Mouse (Mus musculus) CH12.LX (cell line): Measurements from ENCODE around the gene Rab8b. TPM values are rescaled to one million over a fixed set of nuclear protein-coding genes. Genes with fewer than 3 reads are reported as not detected.
A peak's percentile ranks its signal among the peaks of the same experiment; 100 is the strongest.

ENCODE experiments used
- DNase-seq: peaks from one replicate; pipeline ENCODE4 v3.0.0-alpha.2; 2013; ENCODE audit errors: extremely low read depth
- H3K27ac ChIP-seq: 2 replicates; pipeline ENCODE4 v1.5.1; 2012; ENCODE audit warnings: low read depth, mild to moderate bottlenecking, control low read depth, moderate library complexity; ENCODE audit not compliant: insufficient read depth
- H3K27me3 ChIP-seq: replicated peaks from 2 replicates; pipeline ENCODE3; 2012; ENCODE audit warnings: inconsistent platforms
- H3K36me3 ChIP-seq, 2 experiments: replicated peaks in 1 of 2; 2 replicates each; pipeline versions ENCODE3 to v1.6.1; 2012; ENCODE audit warnings: inconsistent platforms in 1 of 2, low read length in 1 of 2, mild to moderate bottlenecking in 1 of 2, mixed read lengths in 1 of 2, moderate library complexity in 1 of 2; ENCODE audit not compliant: control insufficient read depth in 1 of 2, insufficient read depth in 1 of 2
- H3K4me1 ChIP-seq, 2 experiments: 2 replicates each; pipeline ENCODE4 v1.6.1; 2012; ENCODE audit warnings: inconsistent platforms in 1 of 2, moderate library complexity in 1 of 2; ENCODE audit not compliant: insufficient read depth in 2 of 2, control insufficient read depth in 1 of 2
- H3K4me2 ChIP-seq: 2 replicates; pipeline ENCODE4 v1.6.1; 2012; ENCODE audit warnings: low read depth, mild to moderate bottlenecking, control low read depth; ENCODE audit not compliant: poor library complexity, insufficient read depth, severe bottlenecking
- H3K4me3 ChIP-seq, 3 experiments: fragments of 150-350 bp in 1 of 3; sonication (generic) in 1 of 3; replicated peaks in 1 of 3; 2 replicates each; pipeline versions ENCODE3 to v1.5.1; 2011 to 2012; ENCODE audit warnings: low read depth in 2 of 3, low read length in 2 of 3, mild to moderate bottlenecking in 2 of 3, moderate library complexity in 2 of 3, control low read depth in 1 of 3, improper control_type of control experiment in 1 of 3, inconsistent platforms in 1 of 3, mixed read lengths in 1 of 3; ENCODE audit not compliant: poor library complexity in 1 of 3
- H3K79me2 ChIP-seq: replicated peaks from 2 replicates; pipeline ENCODE4 v1.6.1; 2012; ENCODE audit warnings: mild to moderate bottlenecking, moderate library complexity; ENCODE audit not compliant: control insufficient read depth, poor library complexity, insufficient read depth, severe bottlenecking; ENCODE audit errors: extremely low read depth
- H3K9ac ChIP-seq: 2 replicates; pipeline ENCODE4 v1.6.1; 2012; ENCODE audit warnings: low read depth, mild to moderate bottlenecking, control low read depth, moderate library complexity; ENCODE audit not compliant: insufficient read depth
- H3K9me3 ChIP-seq: replicated peaks from 2 replicates; pipeline ENCODE3; 2012; ENCODE audit warnings: low read length, inconsistent platforms, mixed read lengths
- BHLHE40 ChIP-seq: IDR thresholded peaks from 2 replicates; pipeline ENCODE4 v1.6.1; 2011; ENCODE audit warnings: mild to moderate bottlenecking, low read depth, low read length, improper control_type of control experiment
- CHD1 ChIP-seq: IDR thresholded peaks from 2 replicates; pipeline ENCODE4 v1.6.1; 2012; ENCODE audit warnings: low read depth, low read length, improper control_type of control experiment, inconsistent platforms
- CHD2 ChIP-seq: IDR thresholded peaks from 2 replicates; pipeline ENCODE4 v1.6.1; 2011; ENCODE audit warnings: low read length, improper control_type of control experiment
- E2F4 ChIP-seq: IDR thresholded peaks from 2 replicates; pipeline ENCODE4 v1.6.1; 2011; ENCODE audit warnings: low read depth, low read length, improper control_type of control experiment; ENCODE audit not compliant: insufficient replicate concordance
- EP300 ChIP-seq: IDR thresholded peaks from 2 replicates; pipeline ENCODE4 v1.6.1; 2011; ENCODE audit warnings: low read length, improper control_type of control experiment
- ETS1 ChIP-seq: conservative IDR thresholded peaks from 2 replicates; pipeline ENCODE4 v1.6.1; 2012; ENCODE audit warnings: low read depth, mild to moderate bottlenecking, inconsistent platforms, low read length, improper control_type of control experiment, moderate library complexity
- GABPA ChIP-seq: IDR thresholded peaks from 2 replicates; pipeline ENCODE4 v1.6.1; 2012; ENCODE audit warnings: low read depth, low read length, improper control_type of control experiment, inconsistent platforms; ENCODE audit not compliant: insufficient replicate concordance
- HCFC1 ChIP-seq: IDR thresholded peaks from 2 replicates; pipeline ENCODE4 v1.6.1; 2012; ENCODE audit warnings: low read depth, mild to moderate bottlenecking, inconsistent platforms, low read length, improper control_type of control experiment
- IRF4 ChIP-seq: IDR thresholded peaks from 2 replicates; pipeline ENCODE4 v1.6.1; 2014; ENCODE audit warnings: low read depth, mild to moderate bottlenecking, inconsistent platforms, low read length, improper control_type of control experiment
- MAFK ChIP-seq: IDR thresholded peaks from 2 replicates; pipeline ENCODE4 v1.6.1; 2011; ENCODE audit warnings: low read length, improper control_type of control experiment; ENCODE audit not compliant: insufficient replicate concordance
- MAX ChIP-seq: IDR thresholded peaks from 2 replicates; pipeline ENCODE4 v1.6.1; 2011; ENCODE audit warnings: low read length, improper control_type of control experiment
- MXI1 ChIP-seq: IDR thresholded peaks from 2 replicates; pipeline ENCODE4 v1.6.1; 2011; ENCODE audit warnings: mild to moderate bottlenecking, low read depth, low read length, improper control_type of control experiment
- NELFE ChIP-seq: IDR thresholded peaks from 2 replicates; pipeline ENCODE4 v1.6.1; 2011; ENCODE audit warnings: low read depth, low read length, improper control_type of control experiment
- NRF1 ChIP-seq: IDR thresholded peaks from 2 replicates; pipeline ENCODE4 v1.6.1; 2014; ENCODE audit warnings: low read depth, mild to moderate bottlenecking, inconsistent platforms, low read length, improper control_type of control experiment, moderate library complexity
- PAX5 ChIP-seq: IDR thresholded peaks from 2 replicates; pipeline ENCODE4 v1.6.1; 2012; ENCODE audit warnings: low read length, inconsistent platforms, mixed read lengths
- POLR2A ChIP-seq: IDR thresholded peaks from 2 replicates; pipeline ENCODE4 v1.6.1; 2011; ENCODE audit warnings: low read depth, mild to moderate bottlenecking, improper control_type of control experiment, low read length
- TCF12 ChIP-seq: IDR thresholded peaks from 2 replicates; pipeline ENCODE4 v1.6.1; 2014; ENCODE audit warnings: low read depth, mild to moderate bottlenecking, inconsistent platforms, low read length, improper control_type of control experiment
- USF1 ChIP-seq: IDR thresholded peaks from 2 replicates; pipeline ENCODE4 v1.6.1; 2014; ENCODE audit warnings: low read depth, mild to moderate bottlenecking, inconsistent platforms, low read length, improper control_type of control experiment
- USF2 ChIP-seq: conservative IDR thresholded peaks from 2 replicates; pipeline ENCODE4 v1.6.1; 2011; ENCODE audit warnings: low read depth, low read length, improper control_type of control experiment
- ZKSCAN1 ChIP-seq: IDR thresholded peaks from 2 replicates; pipeline ENCODE4 v1.6.1; 2012; ENCODE audit warnings: low read depth, inconsistent platforms, low read length, improper control_type of control experiment, borderline replicate concordance
- dilution Hi-C: fragments of 300-500 bp; cut with MboI; formaldehyde crosslinking; loops from 2 replicates; pipeline ENCODE4 v1.14.3; 2020; ENCODE audit warnings: low sequenced_read_pairs; ENCODE audit not compliant: extremely low pct_unique_long_range_greater_than_20kb, extremely low pct_ligation_motif_present
- in situ Hi-C: fragments of 300-500 bp; cut with MboI; formaldehyde crosslinking; loops from 3 replicates; pipeline ENCODE4 v1.14.3; 2019; ENCODE audit warnings: low sequenced_read_pairs, low pct_ligation_motif_present, low pct_unique_long_range_greater_than_20kb, mixed read lengths
- polyA plus RNA-seq: library from polyadenylated mRNA; unstranded; fragments of >175 nt; gene quantifications from 2 replicates; pipeline ENCODE4 v1.2.1, GENCODE M21; 2012; ENCODE audit warnings: low read depth; ENCODE audit not compliant: insufficient read length
- total RNA-seq, 2 experiments: library from RNA; depleted of rRNA; stranded (reverse); fragments of 300-350 nt in 1 of 2; fragments of >200 nt in 1 of 2; gene quantifications; 2 replicates each; pipeline ENCODE4 v1.2.3; 2012 to 2014

Rab8b gene
- total and polyA plus RNA-seq, 3 experiments, result 12.2 to 28.0 (median 26.1) TPM

DNA sequence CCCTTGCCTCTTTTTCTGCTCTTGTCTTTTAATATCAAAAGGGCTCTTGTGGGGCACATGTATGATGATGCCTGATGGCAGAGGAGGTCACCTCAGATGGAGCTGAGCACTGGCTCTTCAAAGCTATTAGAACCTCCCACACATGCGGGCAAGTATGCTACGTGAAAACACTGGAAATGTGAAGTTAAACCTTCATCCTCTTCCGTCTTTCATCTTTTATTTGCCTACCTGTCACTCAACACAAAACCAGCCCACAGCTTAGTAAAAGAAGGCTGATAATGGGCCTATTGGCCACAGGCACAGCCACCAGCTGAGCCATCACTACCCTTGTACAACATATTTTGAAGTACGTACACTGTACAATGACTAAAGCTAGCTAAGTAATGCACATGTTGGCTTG lies 20.0 kb downstream of the Rab8b start:
- dilution Hi-C loops, result no loop called here
- Histone ChIP-seq H3K36me3 (peaks cover 0 to 29% of the 10 kb centered on the region in 2 experiments), H3K4me2 (no peak overlapping the region), H3K27ac (no peak overlapping the region), H3K9ac (no peak overlapping the region), H3K4me1 (peaks cover 15 to 57% of the 10 kb centered on the region in 2 experiments), H3K4me3 (no peak overlapping the region), H3K9me3 (peaks cover 3% of the 10 kb centered on the region), H3K27me3 (no peaks in the 10 kb centered on the region), H3K79me2 (peaks cover 17% of the 10 kb centered on the region)
- DNase-seq, result no peak
- TF ChIP-seq HCFC1 (no peak), MAFK (no peak), E2F4 (no peak), USF1 (no peak), USF2 (no peak), POLR2A (no peak), IRF4 (no peak), CHD1 (no peak), ZKSCAN1 (no peak), MAX (no peak), NELFE (no peak), ETS1 (no peak), CHD2 (no peak), BHLHE40 (no peak), EP300 (no peak), MXI1 (no peak), GABPA (no peak)
- in situ Hi-C loops, result no loop called here

DNA sequence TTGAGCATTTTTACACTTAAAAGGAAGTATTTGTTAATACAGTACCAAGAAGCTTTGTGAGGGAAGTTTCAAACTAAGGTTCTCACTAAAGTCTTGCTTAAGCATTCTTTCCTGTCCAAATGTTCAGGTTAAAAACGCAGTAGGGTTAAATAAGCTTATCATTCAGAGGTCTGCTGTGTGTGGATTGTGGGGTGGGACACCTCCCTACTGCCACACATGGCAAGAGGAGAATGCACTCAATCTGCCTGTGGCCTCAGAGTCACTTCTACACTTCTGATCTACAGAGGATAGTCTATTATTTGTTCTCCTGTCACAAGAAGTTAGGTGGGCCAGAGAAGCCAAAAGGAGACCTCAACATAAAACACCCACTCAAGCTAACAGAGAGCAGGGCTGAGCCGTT lies 20.4 kb downstream of the Rab8b start:
- no peak for DNase-seq
- Histone ChIP-seq H3K79me2 (peaks cover 20% of the 10 kb centered on the region), H3K27me3 (no peaks in the 10 kb centered on the region), H3K9me3 (peaks cover 3% of the 10 kb centered on the region), H3K27ac (peak overlapping the region; percentile 36), H3K9ac (no peak overlapping the region), H3K36me3 (peaks cover 0 to 27% of the 10 kb centered on the region in 2 experiments), H3K4me2 (no peak overlapping the region), H3K4me3 (no peak overlapping the region), H3K4me1 (peaks cover 15 to 59% of the 10 kb centered on the region in 2 experiments)
- dilution Hi-C loops, result no loop called here
- TF ChIP-seq PAX5 (no peak), EP300 (no peak), NRF1 (no peak), TCF12 (no peak)
- in situ Hi-C loops, result no loop called here
